Mouse (Mus musculus): ENCODE results near the gene Themis. TPM values are rescaled to one million over a fixed set of nuclear protein-coding genes. Genes with fewer than 3 reads are reported as not detected.

Themis gene
- polyA plus RNA-seq, 1 experiment: not detected

GRCm38 (mm10) chr10:28730122-28730521 lies 62.0 kb downstream of the Themis start:
- Histone ChIP-seq H3K27ac (ENCODE audit: control insufficient read depth, insufficient read depth, low read depth, low read length, poor library complexity) (no peak overlapping the region), H3K4me3 (replicated peaks; ENCODE audit: control insufficient read depth, low read depth, low read length) (no peak overlapping the region), H3K4me1 (ENCODE audit: control insufficient read depth, insufficient read depth, low read length) (no peaks in the 10 kb centered on the region)
- WGBS: 7% methylated on average over 2 of the region's 2 CpGs
- no peak for TF ChIP-seq POLR2A (IDR thresholded peaks at IDR 0.05; ENCODE audit: borderline replicate concordance, control insufficient read depth, low read depth, low read length)
- TF ChIP-seq CTCF (IDR thresholded peaks at IDR 0.05; ENCODE audit: control insufficient read depth, insufficient read depth, low read length): no peak

- WGBS: 70% methylated on average over 1 of the region's 1 CpGs
- Histone ChIP-seq H3K27ac (ENCODE audit: control insufficient read depth, insufficient read depth, low read depth, low read length, poor library complexity) (no peak overlapping the region), H3K4me1 (ENCODE audit: control insufficient read depth, insufficient read depth, low read length) (no peaks in the 10 kb centered on the region), H3K4me3 (replicated peaks; ENCODE audit: control insufficient read depth, low read depth, low read length) (no peak overlapping the region)
- TF ChIP-seq CTCF (IDR thresholded peaks at IDR 0.05; ENCODE audit: control insufficient read depth, insufficient read depth, low read length) (no peak), POLR2A (IDR thresholded peaks at IDR 0.05; ENCODE audit: borderline replicate concordance, control insufficient read depth, low read depth, low read length) (no peak)
Measured at GRCm38 (mm10) chr10:28737953-28738352, 69.8 kb downstream of the Themis start.

GRCm38 (mm10) chr10:28746426-28746825 lies 78.3 kb downstream of the Themis start:
- no peak for TF ChIP-seq CTCF (IDR thresholded peaks at IDR 0.05; ENCODE audit: control insufficient read depth, insufficient read depth, low read length)
- TF ChIP-seq POLR2A (IDR thresholded peaks at IDR 0.05; ENCODE audit: borderline replicate concordance, control insufficient read depth, low read depth, low read length): no peak
- H3K4me3 ChIP-seq (replicated peaks; ENCODE audit: control insufficient read depth, low read depth, low read length): no peak overlapping the region
- no peak overlapping the region for H3K27ac ChIP-seq (ENCODE audit: control insufficient read depth, insufficient read depth, low read depth, low read length, poor library complexity)
- no peaks in the 10 kb centered on the region for H3K4me1 ChIP-seq (ENCODE audit: control insufficient read depth, insufficient read depth, low read length)

DNA sequence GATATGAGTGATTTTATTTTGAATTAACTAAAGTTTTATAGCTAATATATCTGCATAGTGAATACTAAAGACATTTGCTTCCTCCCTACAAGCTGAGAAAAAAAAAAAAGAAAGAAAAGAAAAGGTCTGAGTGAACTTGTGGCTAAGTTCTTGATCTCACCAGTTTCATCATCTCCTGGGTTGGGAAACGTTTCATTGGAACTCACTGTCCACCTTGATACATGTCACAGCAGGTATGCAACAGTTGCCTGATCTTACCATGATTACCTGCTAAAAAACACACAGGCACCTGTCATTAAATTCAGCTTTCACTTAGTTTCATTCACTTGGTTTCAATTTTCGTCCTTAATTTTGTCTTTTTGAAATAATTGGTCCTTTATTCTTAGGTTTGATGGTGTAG lies 85.2 kb downstream of the Themis start:
- Histone ChIP-seq H3K27ac (ENCODE audit: control insufficient read depth, insufficient read depth, low read depth, low read length, poor library complexity) (no peak overlapping the region), H3K4me1 (ENCODE audit: control insufficient read depth, insufficient read depth, low read length) (no peaks in the 10 kb centered on the region), H3K4me3 (replicated peaks; ENCODE audit: control insufficient read depth, low read depth, low read length) (no peak overlapping the region)
- TF ChIP-seq CTCF (IDR thresholded peaks at IDR 0.05; ENCODE audit: control insufficient read depth, insufficient read depth, low read length) (no peak), POLR2A (IDR thresholded peaks at IDR 0.05; ENCODE audit: borderline replicate concordance, control insufficient read depth, low read depth, low read length) (no peak)
- WGBS: 41% methylated on average over 2 of the region's 2 CpGs

DNA sequence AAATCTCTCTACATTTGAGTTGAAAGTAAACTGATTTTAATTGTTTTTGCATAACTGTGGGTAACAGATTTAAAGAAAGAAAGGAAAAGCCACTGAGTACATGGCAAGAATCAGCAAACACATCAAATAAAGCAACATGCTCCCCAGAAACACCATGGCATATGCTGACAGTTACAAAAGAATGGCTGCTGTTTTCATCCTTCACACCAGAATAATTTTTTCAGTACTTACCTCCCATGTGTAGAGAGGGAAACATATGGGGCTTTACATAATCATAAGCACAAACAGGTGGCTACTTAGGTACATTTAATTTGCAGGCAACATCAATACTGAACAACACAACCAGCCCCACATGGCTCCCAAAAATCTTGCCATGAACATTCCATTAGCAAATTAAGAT lies 86.8 kb downstream of the Themis start:
- no peak overlapping the region for H3K27ac ChIP-seq (ENCODE audit: control insufficient read depth, insufficient read depth, low read depth, low read length, poor library complexity)
- TF ChIP-seq POLR2A (IDR thresholded peaks at IDR 0.05; ENCODE audit: borderline replicate concordance, control insufficient read depth, low read depth, low read length): no peak
- no peak for TF ChIP-seq CTCF (IDR thresholded peaks at IDR 0.05; ENCODE audit: control insufficient read depth, insufficient read depth, low read length)
- H3K4me3 ChIP-seq (replicated peaks; ENCODE audit: control insufficient read depth, low read depth, low read length): no peak overlapping the region
- H3K4me1 ChIP-seq (ENCODE audit: control insufficient read depth, insufficient read depth, low read length): no peaks in the 10 kb centered on the region

- Histone ChIP-seq H3K4me1 (ENCODE audit: control insufficient read depth, insufficient read depth, low read length) (no peaks in the 10 kb centered on the region), H3K4me3 (replicated peaks; ENCODE audit: control insufficient read depth, low read depth, low read length) (no peak overlapping the region), H3K27ac (ENCODE audit: control insufficient read depth, insufficient read depth, low read depth, low read length, poor library complexity) (no peak overlapping the region)
- 60% methylated on average over 5 of the region's 5 CpGs for WGBS
- TF ChIP-seq POLR2A (IDR thresholded peaks at IDR 0.05; ENCODE audit: borderline replicate concordance, control insufficient read depth, low read depth, low read length) (no peak), CTCF (IDR thresholded peaks at IDR 0.05; ENCODE audit: control insufficient read depth, insufficient read depth, low read length) (no peak)
Measured at GRCm38 (mm10) chr10:28776777-28777402, 108.7 kb downstream of the Themis start.

DNA sequence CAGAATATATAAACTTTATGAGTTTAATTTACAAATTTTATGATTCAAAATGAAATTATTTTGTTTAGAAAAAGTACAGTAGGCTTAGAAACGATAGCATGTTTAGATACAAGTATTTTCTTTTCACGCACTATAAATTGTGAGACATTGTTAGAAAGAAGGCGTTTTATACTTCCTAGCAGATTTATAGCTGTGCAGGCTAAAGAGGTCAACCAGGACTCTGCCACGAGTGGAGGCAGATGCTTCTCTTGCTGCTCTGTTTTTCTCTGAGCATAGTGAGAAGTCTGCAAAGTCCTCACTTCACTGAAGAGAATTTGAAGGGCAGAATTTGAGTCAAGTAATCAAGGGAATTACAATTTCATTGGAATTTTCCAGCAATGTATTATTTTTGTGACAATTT lies 131.3 kb downstream of the Themis start:
- Histone ChIP-seq H3K4me1 (ENCODE audit: control insufficient read depth, insufficient read depth, low read length) (no peaks in the 10 kb centered on the region), H3K27ac (ENCODE audit: control insufficient read depth, insufficient read depth, low read depth, low read length, poor library complexity) (no peak overlapping the region), H3K4me3 (replicated peaks; ENCODE audit: control insufficient read depth, low read depth, low read length) (no peak overlapping the region)
- WGBS: 65% methylated on average over 4 of the region's 4 CpGs
- TF ChIP-seq CTCF (IDR thresholded peaks at IDR 0.05; ENCODE audit: control insufficient read depth, insufficient read depth, low read length) (no peak), POLR2A (IDR thresholded peaks at IDR 0.05; ENCODE audit: borderline replicate concordance, control insufficient read depth, low read depth, low read length) (no peak)

DNA sequence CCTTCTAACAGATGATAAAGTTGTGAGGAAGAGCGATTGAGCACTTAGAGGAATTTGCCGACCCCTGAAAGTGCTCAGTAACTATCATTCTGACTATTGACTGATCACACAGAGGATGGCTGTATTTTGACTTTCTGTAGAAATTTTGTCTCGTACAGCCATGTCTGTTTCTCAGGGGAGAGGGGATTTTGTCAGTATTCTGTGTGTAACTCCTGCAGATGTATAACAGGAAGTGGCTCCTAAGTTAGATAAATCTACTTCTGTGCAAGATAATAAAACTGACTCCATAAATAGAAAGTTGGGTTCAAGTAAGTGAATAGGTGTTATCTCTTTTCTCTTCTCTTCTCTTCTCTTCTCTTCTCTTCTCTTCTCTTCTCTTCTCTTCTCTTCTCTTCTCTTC lies 137.0 kb downstream of the Themis start:
- 63% methylated on average over 3 of the region's 3 CpGs for WGBS
- Histone ChIP-seq H3K4me3 (replicated peaks; ENCODE audit: control insufficient read depth, low read depth, low read length) (no peak overlapping the region), H3K4me1 (ENCODE audit: control insufficient read depth, insufficient read depth, low read length) (no peaks in the 10 kb centered on the region), H3K27ac (ENCODE audit: control insufficient read depth, insufficient read depth, low read depth, low read length, poor library complexity) (no peak overlapping the region)
- no peak for TF ChIP-seq POLR2A (IDR thresholded peaks at IDR 0.05; ENCODE audit: borderline replicate concordance, control insufficient read depth, low read depth, low read length)
- TF ChIP-seq CTCF (IDR thresholded peaks at IDR 0.05; ENCODE audit: control insufficient read depth, insufficient read depth, low read length): no peak

Measured in bone marrow, adult 2 months (tissue).